Mouse (Mus musculus) myocyte (in vitro differentiated cells): ENCODE results near the gene Hoxa2.

Experiments
- E2F4 ChIP-seq: IDR thresholded peaks from one replicate; pipeline ENCODE4 v1.6.1; 2011; ENCODE audit warnings: mild to moderate bottlenecking, control low read depth, moderate library complexity; ENCODE audit not compliant: insufficient read depth
- MAX ChIP-seq: IDR thresholded peaks from one replicate; pipeline ENCODE4 v1.6.1; 2011; ENCODE audit warnings: low read depth, mild to moderate bottlenecking, control low read depth
- MYOD1 ChIP-seq, 3 experiments: IDR thresholded peaks; one replicate each; pipeline ENCODE4 v1.6.1; 2011; ENCODE audit warnings: control low read depth in 2 of 3, low read depth in 2 of 3, mild to moderate bottlenecking in 2 of 3, moderate library complexity in 1 of 3; ENCODE audit not compliant: insufficient read length in 2 of 3, control insufficient read depth in 1 of 3
- POLR2A ChIP-seq: IDR thresholded peaks from one replicate; pipeline ENCODE4 v1.6.1; 2011; ENCODE audit warnings: low read depth, mild to moderate bottlenecking, control low read depth, moderate library complexity; ENCODE audit not compliant: insufficient read length
- TCF12 ChIP-seq: IDR thresholded peaks from one replicate; pipeline ENCODE4 v1.6.1; 2011; ENCODE audit warnings: mild to moderate bottlenecking, control low read depth; ENCODE audit not compliant: poor library complexity, insufficient read depth, severe bottlenecking
- USF1 ChIP-seq: IDR thresholded peaks from one replicate; pipeline ENCODE4 v1.6.1; 2011; ENCODE audit warnings: low read depth, mild to moderate bottlenecking, control low read depth, moderate library complexity

- TF ChIP-seq POLR2A (no peak), MYOD1 (IDR thresholded peaks at IDR 0.05; ENCODE audit: control insufficient read depth in 1 of 3, insufficient read length in 2 of 3, low read depth in 2 of 3) (no peak), E2F4 (no peak), USF1 (no peak), MAX (no peak), TCF12 (no peak)
Observed at GRCm38 (mm10) chr6:52202362-52203120, 37.9 kb upstream of the Hoxa2 start.
